Mouse (Mus musculus) neural tube, embryonic 12.5 days (tissue): ENCODE results near the gene Wdr27. TPM values are rescaled to one million over a fixed set of nuclear protein-coding genes. Genes with fewer than 3 reads are reported as not detected.
"Not testable (repeated sequence)": the region's sequence is repeated elsewhere in the genome, so short reads cannot be mapped to it uniquely, and the experiment has no call there.

ENCODE experiments used
- ATAC-seq: fragments of 200-750 bp; cut with Nextera tagmentation; 2 replicates; pipeline ENCODE4 v1.8.0; 2017; ENCODE audit warnings: low read depth, mild to moderate bottlenecking, moderate TSS enrichment, moderate library complexity; ENCODE audit not compliant: low FRiP score
- H3K27ac ChIP-seq: fragments of 300-500 bp; sonication (generic); 2 replicates; pipeline ENCODE4 v1.5.1; 2016
- H3K27me3 ChIP-seq: fragments of 300-500 bp; sonication (generic); replicated peaks from 2 replicates; pipeline ENCODE4 v1.6.1; 2016; ENCODE audit warnings: mild to moderate bottlenecking
- H3K36me3 ChIP-seq: fragments of 300-500 bp; sonication (generic); 2 replicates; pipeline ENCODE4 v1.6.1; 2016; ENCODE audit warnings: mild to moderate bottlenecking
- H3K4me1 ChIP-seq: fragments of 300-500 bp; sonication (generic); 2 replicates; pipeline ENCODE4 v1.6.1; 2016
- H3K4me2 ChIP-seq: fragments of 300-500 bp; sonication (generic); replicated peaks from 2 replicates; pipeline ENCODE4 v1.6.1; 2016; ENCODE audit warnings: mild to moderate bottlenecking
- H3K4me3 ChIP-seq: fragments of 300-500 bp; sonication (generic); 2 replicates; pipeline ENCODE4 v1.5.1; 2016
- H3K9ac ChIP-seq: fragments of 300-500 bp; sonication (generic); 2 replicates; pipeline ENCODE4 v1.6.1; 2016; ENCODE audit warnings: mild to moderate bottlenecking
- H3K9me3 ChIP-seq: fragments of 300-500 bp; sonication (generic); 2 replicates; pipeline ENCODE4 v1.6.1; 2016; ENCODE audit warnings: mild to moderate bottlenecking
- WGBS: fragments of 180-500 bp; shearing (Covaris S2); methylation state at CpG from one replicate; pipeline ENCODE4 v1.1.7; 2016; 5-methylcytosine and 5-hydroxymethylcytosine counted together
- polyA plus RNA-seq: library from polyadenylated mRNA; unstranded; fragments of >200 nt; fragmentation: Nextera tagmentation; extraction: Ambion mirVana; gene quantifications from 2 replicates; pipeline ENCODE4 v1.2.1, GENCODE M21; 2016

The Wdr27 gene
- polyA plus RNA-seq, 1 experiment from 2014 or later = 6.9 TPM

GRCm38 (mm10) chr17:14958686-14959327 lies 15.8 kb upstream of the Wdr27 start:
- H3K4me2 ChIP-seq = no peak overlapping the region
- no peak for ATAC-seq
- no peaks in the 10 kb centered on the region for H3K9me3 ChIP-seq

GRCm38 (mm10) chr17:14953452-14953851 lies 10.5 kb upstream of the Wdr27 start:
- Histone ChIP-seq H3K36me3 (peaks cover 50% of the 10 kb centered on the region), H3K27me3 (no peaks in the 10 kb centered on the region), H3K9me3 (no peaks in the 10 kb centered on the region), H3K4me3 (no peak overlapping the region), H3K27ac (no peak overlapping the region), H3K9ac (no peak overlapping the region), H3K4me1 (no peaks in the 10 kb centered on the region), H3K4me2 (no peak overlapping the region)
- WGBS = 96% methylated on average over 8 of the region's 8 CpGs
- ATAC-seq = no peak

More at GRCm38 (mm10) chr17:14958686-14959327, 15.8 kb upstream of the Wdr27 start:
- Histone ChIP-seq H3K36me3 (peaks cover 6% of the 10 kb centered on the region), H3K9ac (no peak overlapping the region), H3K27me3 (no peaks in the 10 kb centered on the region), H3K4me1 (peaks cover 6% of the 10 kb centered on the region), H3K4me3 (no peak overlapping the region), H3K27ac (no peak overlapping the region)
- WGBS = 90% methylated on average over 5 of the region's 5 CpGs

GRCm38 (mm10) chr17:14949161-14949827 lies 6.3 kb upstream of the Wdr27 start:
- Histone ChIP-seq H3K4me3 (no peak overlapping the region), H3K4me1 (peaks cover 4% of the 10 kb centered on the region; the same call in 1 of the 2 replicates), H3K9ac (no peak overlapping the region), H3K9me3 (no peaks in the 10 kb centered on the region), H3K27ac (no peak overlapping the region), H3K4me2 (no peak overlapping the region), H3K27me3 (no peaks in the 10 kb centered on the region), H3K36me3 (peaks cover 59% of the 10 kb centered on the region)
- WGBS = 84% methylated on average over 7 of the region's 7 CpGs
- ATAC-seq = no peak

GRCm38 (mm10) chr17:14944551-14944950 lies 1.6 kb upstream of the Wdr27 start:
- no peak for ATAC-seq
- WGBS = 92% methylated on average over 1 of the region's 1 CpGs
- Histone ChIP-seq H3K9ac (no peak overlapping the region), H3K27me3 (no peaks in the 10 kb centered on the region), H3K36me3 (peaks cover 19% of the 10 kb centered on the region), H3K9me3 (no peaks in the 10 kb centered on the region), H3K4me3 (no peak overlapping the region), H3K4me1 (peaks cover 18% of the 10 kb centered on the region), H3K27ac (no peak overlapping the region), H3K4me2 (no peak overlapping the region)

GRCm38 (mm10) chr17:14943729-14944059 lies 736 bp upstream of the Wdr27 start:
- Histone ChIP-seq H3K9me3 (no peaks in the 10 kb centered on the region), H3K9ac (peak overlapping the region; percentile 79), H3K4me2 (peak overlapping the region; percentile 77), H3K27me3 (no peaks in the 10 kb centered on the region), H3K36me3 (peaks cover 13% of the 10 kb centered on the region), H3K4me1 (peaks cover 18% of the 10 kb centered on the region), H3K4me3 (peak overlapping the region; percentile 79), H3K27ac (no peak overlapping the region)
- WGBS = 16% methylated on average over 16 of the region's 16 CpGs
- peak; percentile 14 for ATAC-seq

- not testable (repeated sequence) for H3K27me3 ChIP-seq, H3K9me3 ChIP-seq, H3K36me3 ChIP-seq, H3K27ac ChIP-seq, ATAC-seq
- WGBS = 65% methylated on average over 6 of the region's 6 CpGs
- Histone ChIP-seq H3K4me1 (peaks cover 18% of the 10 kb centered on the region), H3K9ac (peak overlapping the region; percentile 79; the same call in 1 of the 2 replicates), H3K4me3 (peak overlapping the region; percentile 79; the same call in 1 of the 2 replicates), H3K4me2 (peak overlapping the region; percentile 77)
Observed at GRCm38 (mm10) chr17:14942181-14942580, 777 bp downstream of the Wdr27 start.

- no peak overlapping the region for H3K4me3 ChIP-seq
- no peak overlapping the region for H3K27ac ChIP-seq
- no peaks in the 10 kb centered on the region for H3K36me3 ChIP-seq
- no peak overlapping the region for H3K9ac ChIP-seq
- no peak for ATAC-seq
- H3K27me3 ChIP-seq = no peaks in the 10 kb centered on the region
- H3K4me2 ChIP-seq = no peak overlapping the region
- no peaks in the 10 kb centered on the region for H3K9me3 ChIP-seq
- 74% methylated on average over 5 of the region's 5 CpGs for WGBS
- H3K4me1 ChIP-seq = no peaks in the 10 kb centered on the region
Observed at GRCm38 (mm10) chr17:14935841-14936605, 6.9 kb downstream of the Wdr27 start.

GRCm38 (mm10) chr17:14935280-14935679 lies 7.7 kb downstream of the Wdr27 start:
- not testable (repeated sequence) for H3K9me3 ChIP-seq, ATAC-seq, H3K36me3 ChIP-seq, H3K4me2 ChIP-seq, H3K9ac ChIP-seq, H3K27me3 ChIP-seq, H3K4me3 ChIP-seq, H3K4me1 ChIP-seq, H3K27ac ChIP-seq
- 86% methylated on average over 14 of the region's 14 CpGs for WGBS

GRCm38 (mm10) chr17:14931469-14931868 lies 11.5 kb downstream of the Wdr27 start:
- no peak overlapping the region for H3K4me3 ChIP-seq
- no peak overlapping the region for H3K9ac ChIP-seq
- no peaks in the 10 kb centered on the region for H3K9me3 ChIP-seq
- no peaks in the 10 kb centered on the region; the same call in 1 of the 2 replicates for H3K27me3 ChIP-seq
- H3K4me2 ChIP-seq = no peak overlapping the region
- no peaks in the 10 kb centered on the region for H3K4me1 ChIP-seq
- ATAC-seq = no peak
- no peak overlapping the region for H3K27ac ChIP-seq
- WGBS = 89% methylated on average over 5 of the region's 5 CpGs
- no peaks in the 10 kb centered on the region for H3K36me3 ChIP-seq

- Histone ChIP-seq H3K9me3 (no peaks in the 10 kb centered on the region), H3K36me3 (no peaks in the 10 kb centered on the region), H3K9ac (no peak overlapping the region), H3K4me1 (no peaks in the 10 kb centered on the region), H3K27me3 (no peaks in the 10 kb centered on the region; the same call in 1 of the 2 replicates), H3K4me3 (no peak overlapping the region), H3K27ac (no peak overlapping the region), H3K4me2 (no peak overlapping the region)
- 88% methylated on average over 7 of the region's 7 CpGs for WGBS
- no peak for ATAC-seq
Observed at GRCm38 (mm10) chr17:14930697-14931096, 12.3 kb downstream of the Wdr27 start.

GRCm38 (mm10) chr17:14928631-14929030 lies 14.3 kb downstream of the Wdr27 start:
- Histone ChIP-seq H3K4me1 (no peaks in the 10 kb centered on the region), H3K36me3 (no peaks in the 10 kb centered on the region), H3K9me3 (no peaks in the 10 kb centered on the region), H3K4me3 (no peak overlapping the region), H3K9ac (no peak overlapping the region), H3K27me3 (no peaks in the 10 kb centered on the region; the same call in 1 of the 2 replicates), H3K4me2 (no peak overlapping the region), H3K27ac (no peak overlapping the region)
- ATAC-seq = no peak
- 80% methylated on average over 5 of the region's 5 CpGs for WGBS

GRCm38 (mm10) chr17:14927644-14928218 lies 15.2 kb downstream of the Wdr27 start:
- H3K27ac ChIP-seq = no peak overlapping the region
- no peak for ATAC-seq
- no peaks in the 10 kb centered on the region for H3K9me3 ChIP-seq
- H3K9ac ChIP-seq = no peak overlapping the region
- H3K36me3 ChIP-seq = no peaks in the 10 kb centered on the region
- H3K4me3 ChIP-seq = no peak overlapping the region
- no peaks in the 10 kb centered on the region; the same call in 1 of the 2 replicates for H3K27me3 ChIP-seq
- 83% methylated on average over 8 of the region's 8 CpGs for WGBS
- no peaks in the 10 kb centered on the region for H3K4me1 ChIP-seq
- no peak overlapping the region for H3K4me2 ChIP-seq
